Mouse (Mus musculus) intestine, embryonic 16.5 days (tissue): ENCODE measurements around the gene Cntn1. TPM values are rescaled to one million over a fixed set of nuclear protein-coding genes. Genes with fewer than 3 reads are reported as not detected.

ENCODE experiments used
- ATAC-seq: fragments of 200-750 bp; cut with Nextera tagmentation; 2 replicates; pipeline ENCODE4 v1.8.0; 2017; ENCODE audit warnings: moderate TSS enrichment, moderate library complexity
- H3K27ac ChIP-seq: fragments of 300-500 bp; sonication (generic); 2 replicates; pipeline ENCODE4 v1.5.1; 2014; ENCODE audit warnings: mild to moderate bottlenecking, low read length
- H3K27me3 ChIP-seq: fragments of 300-500 bp; sonication (generic); replicated peaks from 2 replicates; pipeline ENCODE4 v1.6.1; 2014; ENCODE audit warnings: low read length, control low read depth, mixed read lengths; ENCODE audit not compliant: control insufficient read depth, insufficient read depth
- H3K36me3 ChIP-seq: fragments of 300-500 bp; sonication (generic); 2 replicates; pipeline ENCODE4 v1.6.1; 2014; ENCODE audit warnings: low read length, control low read depth; ENCODE audit not compliant: control insufficient read depth, insufficient read depth
- H3K4me1 ChIP-seq: fragments of 300-500 bp; sonication (generic); 2 replicates; pipeline ENCODE4 v1.6.1; 2014; ENCODE audit warnings: low read length, control low read depth, mixed read lengths; ENCODE audit not compliant: control insufficient read depth, insufficient read depth
- H3K4me2 ChIP-seq: fragments of 300-500 bp; sonication (generic); 2 replicates; pipeline ENCODE4 v1.6.1; 2014; ENCODE audit warnings: low read depth, low read length, control low read depth
- H3K4me3 ChIP-seq: fragments of 300-500 bp; sonication (generic); 2 replicates; pipeline ENCODE4 v1.5.1; 2014; ENCODE audit warnings: mild to moderate bottlenecking, low read length
- H3K9ac ChIP-seq: fragments of 300-500 bp; sonication (generic); 2 replicates; pipeline ENCODE4 v1.6.1; 2014; ENCODE audit warnings: low read depth, low read length
- H3K9me3 ChIP-seq: fragments of 300-500 bp; sonication (generic); 2 replicates; pipeline ENCODE4 v1.6.1; 2016; ENCODE audit warnings: low read length, control low read depth; ENCODE audit not compliant: control insufficient read depth
- WGBS: fragments of 180-500 bp; shearing (Covaris S2); extraction: QIAGEN DNeasy Blood & Tissue Kit; methylation state at CpG from one replicate; pipeline ENCODE4 v1.1.7; 2014; 5-methylcytosine and 5-hydroxymethylcytosine counted together
- polyA plus RNA-seq: library from polyadenylated mRNA; unstranded; fragments of >200 nt; fragmentation: Nextera tagmentation; extraction: Ambion mirVana; gene quantifications from 2 replicates; pipeline ENCODE4 v1.2.1, GENCODE M21; 2015

Cntn1 gene
- polyA plus RNA-seq, 1 experiment from 2014 or later = 2.2 TPM

- Histone ChIP-seq H3K4me1 (no peaks in the 10 kb centered on the region), H3K4me3 (no peak overlapping the region), H3K36me3 (no peaks in the 10 kb centered on the region), H3K4me2 (no peak overlapping the region), H3K27me3 (no peaks in the 10 kb centered on the region), H3K9ac (no peak overlapping the region), H3K27ac (no peak overlapping the region), H3K9me3 (no peaks in the 10 kb centered on the region)
- WGBS = 48% methylated on average over 4 of the region's 4 CpGs
- ATAC-seq = no peak
Measured at GRCm38 (mm10) chr15:92276826-92277225, 225.9 kb downstream of the Cntn1 start.

DNA sequence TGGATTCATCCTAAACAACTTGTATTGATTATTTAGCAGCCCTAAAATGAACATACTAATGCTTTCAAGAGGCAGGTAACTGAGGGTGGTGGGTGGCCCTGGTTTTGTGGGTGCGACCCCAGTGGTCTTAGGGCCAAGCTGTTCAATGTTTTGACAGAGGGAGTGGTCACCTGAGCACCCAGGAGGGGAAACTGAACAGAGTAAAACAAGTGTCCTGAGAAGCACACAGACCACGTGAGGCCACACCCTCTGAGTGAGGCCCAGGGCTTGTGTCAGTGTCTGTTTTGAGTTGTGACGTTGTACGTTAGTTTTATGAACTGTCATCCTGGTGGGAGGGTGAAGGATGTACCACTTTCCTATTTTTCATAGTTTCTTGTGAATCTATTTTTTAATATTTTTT lies 227.0 kb downstream of the Cntn1 start:
- no peaks in the 10 kb centered on the region for H3K9me3 ChIP-seq
- no peak for ATAC-seq
- 82% methylated on average over 4 of the region's 4 CpGs for WGBS

DNA sequence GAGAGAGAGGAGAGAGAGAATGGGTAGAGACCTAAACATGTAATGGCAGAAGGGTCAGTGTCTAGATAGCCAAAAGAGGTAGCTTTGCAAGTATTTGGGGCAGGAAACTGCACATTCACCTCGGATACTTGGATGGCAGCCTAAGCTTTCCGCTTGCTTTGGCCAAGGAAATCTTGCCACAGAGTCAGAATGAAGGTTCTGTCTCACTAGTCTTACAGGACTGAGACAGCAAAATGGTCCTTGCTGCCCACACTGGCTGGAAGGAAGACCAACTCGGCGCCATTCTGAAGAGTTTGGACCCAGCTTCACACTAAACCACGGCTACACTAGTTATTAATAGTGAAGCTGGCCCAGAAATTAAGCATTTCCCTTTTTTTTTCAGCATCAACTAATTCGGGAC lies 230.0 kb downstream of the Cntn1 start:
- H3K4me2 ChIP-seq = no peak overlapping the region
- H3K27ac ChIP-seq = no peak overlapping the region
- H3K9ac ChIP-seq = no peak overlapping the region
- H3K9me3 ChIP-seq = no peaks in the 10 kb centered on the region
- no peaks in the 10 kb centered on the region for H3K27me3 ChIP-seq
- no peaks in the 10 kb centered on the region for H3K36me3 ChIP-seq
- ATAC-seq = no peak
- 79% methylated on average over 6 of the region's 6 CpGs for WGBS
- H3K4me3 ChIP-seq = no peak overlapping the region
- H3K4me1 ChIP-seq = no peaks in the 10 kb centered on the region

More for the DNA sequence above, 227.0 kb downstream of the Cntn1 start:
- H3K27me3 ChIP-seq = no peaks in the 10 kb centered on the region
- no peak overlapping the region for H3K27ac ChIP-seq
- no peak overlapping the region for H3K9ac ChIP-seq
- H3K4me2 ChIP-seq = no peak overlapping the region
- no peaks in the 10 kb centered on the region for H3K4me1 ChIP-seq
- no peak overlapping the region for H3K4me3 ChIP-seq
- H3K36me3 ChIP-seq = no peaks in the 10 kb centered on the region

DNA sequence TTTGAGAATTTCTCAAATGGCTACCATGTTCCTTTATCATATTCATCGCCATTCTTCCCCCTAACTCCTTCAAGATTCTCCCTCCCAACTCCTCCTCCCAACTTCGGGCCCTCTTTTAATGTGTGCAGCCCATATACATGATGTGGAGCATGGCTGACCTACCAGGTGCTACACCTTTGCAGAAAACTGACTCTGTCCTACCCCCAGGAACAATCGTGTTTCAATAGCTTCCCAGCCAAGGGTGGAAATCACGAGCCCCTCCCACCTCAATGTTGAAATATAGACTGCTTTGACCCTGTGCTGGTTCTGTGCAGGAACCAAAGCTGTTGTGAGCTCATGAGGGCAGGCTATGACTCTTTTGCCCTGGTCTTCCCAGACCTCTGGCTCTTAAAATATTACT lies 236.7 kb downstream of the Cntn1 start:
- H3K4me2 ChIP-seq = no peak overlapping the region
- H3K4me1 ChIP-seq = no peaks in the 10 kb centered on the region
- H3K36me3 ChIP-seq = no peaks in the 10 kb centered on the region
- WGBS = 79% methylated on average over 4 of the region's 4 CpGs
- H3K9me3 ChIP-seq = no peaks in the 10 kb centered on the region
- H3K4me3 ChIP-seq = no peak overlapping the region
- H3K27ac ChIP-seq = no peak overlapping the region
- H3K9ac ChIP-seq = no peak overlapping the region
- no peak for ATAC-seq
- H3K27me3 ChIP-seq = no peaks in the 10 kb centered on the region

- Histone ChIP-seq H3K27ac (no peak overlapping the region), H3K4me3 (no peak overlapping the region), H3K4me1 (no peaks in the 10 kb centered on the region), H3K27me3 (no peaks in the 10 kb centered on the region), H3K9me3 (no peaks in the 10 kb centered on the region), H3K4me2 (no peak overlapping the region), H3K36me3 (no peaks in the 10 kb centered on the region), H3K9ac (no peak overlapping the region)
- 85% methylated on average over 3 of the region's 3 CpGs for WGBS
- no peak for ATAC-seq
Measured at GRCm38 (mm10) chr15:92296479-92296878, 245.5 kb downstream of the Cntn1 start.

GRCm38 (mm10) chr15:92302796-92303195 lies 251.8 kb downstream of the Cntn1 start:
- H3K27ac ChIP-seq = no peak overlapping the region
- no peak overlapping the region for H3K9ac ChIP-seq
- no peaks in the 10 kb centered on the region for H3K27me3 ChIP-seq
- H3K4me3 ChIP-seq = no peak overlapping the region
- ATAC-seq = no peak
- H3K4me2 ChIP-seq = no peak overlapping the region
- no peaks in the 10 kb centered on the region for H3K9me3 ChIP-seq
- 81% methylated on average over 6 of the region's 6 CpGs for WGBS
- H3K4me1 ChIP-seq = no peaks in the 10 kb centered on the region
- H3K36me3 ChIP-seq = no peaks in the 10 kb centered on the region

DNA sequence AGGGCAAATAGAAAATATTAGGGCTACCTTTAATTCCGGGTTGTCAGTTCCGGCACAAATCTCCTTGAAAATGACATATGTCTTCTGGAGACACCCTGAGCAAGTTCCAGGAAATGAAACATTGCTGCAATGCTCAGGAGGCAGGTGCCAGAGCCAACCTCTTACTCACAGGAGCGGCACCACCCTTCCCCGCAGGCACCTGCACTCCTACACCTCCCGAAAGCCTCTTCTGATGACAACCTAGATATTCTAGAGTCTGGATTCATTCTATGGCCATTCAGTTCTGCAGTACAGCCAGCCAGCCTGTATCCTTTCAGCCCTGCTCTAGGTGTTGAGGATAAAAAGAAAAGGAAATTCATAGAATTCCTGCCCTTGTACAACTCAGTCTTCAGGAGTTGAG lies 253.3 kb downstream of the Cntn1 start:
- H3K27me3 ChIP-seq = no peaks in the 10 kb centered on the region
- WGBS = 65% methylated on average over 5 of the region's 5 CpGs
- H3K27ac ChIP-seq = no peak overlapping the region
- H3K4me3 ChIP-seq = no peak overlapping the region
- H3K4me2 ChIP-seq = no peak overlapping the region
- no peak for ATAC-seq
- no peaks in the 10 kb centered on the region for H3K4me1 ChIP-seq
- no peaks in the 10 kb centered on the region for H3K36me3 ChIP-seq
- no peaks in the 10 kb centered on the region for H3K9me3 ChIP-seq
- H3K9ac ChIP-seq = no peak overlapping the region

DNA sequence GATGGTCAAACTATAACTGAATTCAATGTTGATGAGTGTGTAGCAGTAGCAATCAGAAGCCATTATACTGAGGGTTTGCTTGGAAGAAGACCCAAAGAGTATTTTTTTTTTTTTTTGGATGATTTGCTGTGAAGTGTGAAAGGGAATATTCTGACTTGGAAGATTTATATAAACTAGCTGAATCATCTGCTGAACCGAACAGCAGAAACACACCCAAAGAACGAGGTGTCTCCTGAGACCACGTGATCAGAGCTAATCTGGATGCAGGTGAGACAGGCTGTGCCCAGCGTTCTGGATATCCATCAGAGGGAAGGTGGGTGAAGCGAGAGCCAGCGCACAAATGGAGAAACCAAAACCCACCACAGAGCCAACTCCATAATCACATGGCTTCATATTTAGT lies 271.0 kb downstream of the Cntn1 start:
- Histone ChIP-seq H3K9ac (no peak overlapping the region), H3K4me1 (no peaks in the 10 kb centered on the region), H3K9me3 (no peaks in the 10 kb centered on the region), H3K4me3 (no peak overlapping the region), H3K27ac (no peak overlapping the region), H3K27me3 (no peaks in the 10 kb centered on the region), H3K4me2 (no peak overlapping the region), H3K36me3 (no peaks in the 10 kb centered on the region)
- no peak for ATAC-seq
- 92% methylated on average over 6 of the region's 6 CpGs for WGBS

- no peak for ATAC-seq
- H3K4me1 ChIP-seq = no peaks in the 10 kb centered on the region
- 83% methylated on average over 7 of the region's 7 CpGs for WGBS
Measured at GRCm38 (mm10) chr15:92327111-92327510, 276.1 kb downstream of the Cntn1 start.

DNA sequence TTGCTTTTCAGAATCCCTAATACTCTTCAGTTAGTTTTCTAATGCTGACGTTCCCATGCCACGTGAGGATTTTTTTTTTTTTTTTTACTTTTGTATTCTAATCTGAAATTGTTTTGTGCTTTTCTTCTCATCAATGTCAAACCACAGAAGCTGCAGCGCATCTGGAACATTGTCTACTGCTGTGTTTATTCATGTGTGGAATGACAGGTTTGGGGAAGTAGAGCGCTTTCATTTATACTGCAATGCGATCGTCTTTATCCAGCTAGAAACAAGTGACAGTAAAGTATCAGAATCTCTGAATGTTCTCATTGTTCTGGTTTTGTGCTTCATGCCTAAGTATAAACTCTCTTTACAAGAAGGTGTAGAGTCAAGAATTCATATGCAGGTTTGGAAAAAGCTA lies 289.3 kb downstream of the Cntn1 start:
- H3K4me1 ChIP-seq = no peaks in the 10 kb centered on the region
- 83% methylated on average over 6 of the region's 6 CpGs for WGBS

More at GRCm38 (mm10) chr15:92327111-92327510, 276.1 kb downstream of the Cntn1 start:
- Histone ChIP-seq H3K9me3 (no peaks in the 10 kb centered on the region), H3K36me3 (no peaks in the 10 kb centered on the region), H3K4me3 (no peak overlapping the region), H3K4me2 (no peak overlapping the region), H3K27me3 (no peaks in the 10 kb centered on the region), H3K9ac (no peak overlapping the region), H3K27ac (no peak overlapping the region)

More for the DNA sequence above, 289.3 kb downstream of the Cntn1 start:
- H3K27ac ChIP-seq = no peak overlapping the region
- no peak overlapping the region for H3K4me2 ChIP-seq
- no peaks in the 10 kb centered on the region for H3K27me3 ChIP-seq
- no peaks in the 10 kb centered on the region for H3K36me3 ChIP-seq
- no peak for ATAC-seq
- H3K9ac ChIP-seq = no peak overlapping the region
- no peak overlapping the region for H3K4me3 ChIP-seq
- H3K9me3 ChIP-seq = no peaks in the 10 kb centered on the region
